Mouse (Mus musculus) kidney, embryonic 16.5 days (tissue): ENCODE measurements at regions not wholly inside any gene's neighbourhood (a gene's known extent, or its start where the extent isn't known, plus 50 kb on each side); places are given as distances from the start of the nearest gene placed in this dataset.

Experiments
- ATAC-seq: fragments of 200-750 bp; cut with Nextera tagmentation; 2 replicates; pipeline ENCODE4 v1.8.0; 2017; ENCODE audit warnings: moderate TSS enrichment; ENCODE audit not compliant: low FRiP score, low TSS enrichment
- H3K27ac ChIP-seq: fragments of 300-500 bp; sonication (generic); 2 replicates; pipeline ENCODE4 v1.5.1; 2014; ENCODE audit warnings: low read length
- H3K27me3 ChIP-seq: fragments of 300-500 bp; sonication (generic); 2 replicates; pipeline ENCODE4 v1.6.1; 2014; ENCODE audit warnings: low read length, control low read depth, mixed read lengths; ENCODE audit not compliant: insufficient read depth
- H3K36me3 ChIP-seq: fragments of 300-500 bp; sonication (generic); 2 replicates; pipeline ENCODE4 v1.6.1; 2014; ENCODE audit warnings: low read length, control low read depth, mixed read lengths; ENCODE audit not compliant: insufficient read depth
- H3K4me1 ChIP-seq: fragments of 300-500 bp; sonication (generic); 2 replicates; pipeline ENCODE4 v1.6.1; 2014; ENCODE audit warnings: low read length, control low read depth, mixed read lengths; ENCODE audit not compliant: insufficient read depth
- H3K4me2 ChIP-seq: fragments of 300-500 bp; sonication (generic); replicated peaks from 2 replicates; pipeline ENCODE4 v1.6.1; 2014; ENCODE audit warnings: low read depth, low read length
- H3K4me3 ChIP-seq: fragments of 300-500 bp; sonication (generic); 2 replicates; pipeline ENCODE4 v1.5.1; 2014; ENCODE audit warnings: mild to moderate bottlenecking, low read length
- H3K9ac ChIP-seq: fragments of 300-500 bp; sonication (generic); replicated peaks from 2 replicates; pipeline ENCODE4 v1.6.1; 2014; ENCODE audit warnings: low read length
- H3K9me3 ChIP-seq: fragments of 300-500 bp; sonication (generic); 2 replicates; pipeline ENCODE4 v1.6.1; 2016; ENCODE audit warnings: low read length, control low read depth
- WGBS: fragments of 180-500 bp; shearing (Covaris S2); extraction: QIAGEN DNeasy Blood & Tissue Kit; methylation state at CpG from one replicate; pipeline ENCODE4 v1.1.7; 2014; 5-methylcytosine and 5-hydroxymethylcytosine counted together

- Histone ChIP-seq H3K9me3 (no peaks in the 10 kb centered on the region), H3K4me3 (no peak overlapping the region), H3K4me1 (no peaks in the 10 kb centered on the region), H3K27me3 (no peaks in the 10 kb centered on the region), H3K36me3 (no peaks in the 10 kb centered on the region), H3K9ac (no peak overlapping the region), H3K4me2 (no peak overlapping the region), H3K27ac (no peak overlapping the region)
- 64% methylated on average over 16 of the region's 16 CpGs for WGBS
- no peak for ATAC-seq
Observed at GRCm38 (mm10) chr2:78025651-78026435, 79.7 kb upstream of the Cwc22 start.

GRCm38 (mm10) chr2:78024981-78025565 lies 78.9 kb upstream of the Cwc22 start:
- ATAC-seq: no peak
- Histone ChIP-seq H3K4me1 (no peaks in the 10 kb centered on the region), H3K9me3 (no peaks in the 10 kb centered on the region), H3K4me3 (no peak overlapping the region), H3K27me3 (no peaks in the 10 kb centered on the region), H3K9ac (no peak overlapping the region), H3K4me2 (no peak overlapping the region), H3K36me3 (no peaks in the 10 kb centered on the region), H3K27ac (no peak overlapping the region)
- 72% methylated on average over 1 of the region's 1 CpGs for WGBS

- WGBS: 67% methylated on average over 4 of the region's 4 CpGs
- H3K27ac ChIP-seq: no peak overlapping the region
Observed at GRCm38 (mm10) chr2:78023916-78024685, 77.9 kb upstream of the Cwc22 start.

GRCm38 (mm10) chr2:78023416-78023815 lies 77.2 kb upstream of the Cwc22 start:
- ATAC-seq: no peak
- WGBS: 87% methylated on average over 2 of the region's 2 CpGs
- Histone ChIP-seq H3K27ac (no peak overlapping the region), H3K4me3 (no peak overlapping the region), H3K9me3 (no peaks in the 10 kb centered on the region), H3K4me2 (no peak overlapping the region), H3K4me1 (no peaks in the 10 kb centered on the region), H3K9ac (no peak overlapping the region), H3K27me3 (no peaks in the 10 kb centered on the region), H3K36me3 (no peaks in the 10 kb centered on the region)

More at GRCm38 (mm10) chr2:78023916-78024685, 77.9 kb upstream of the Cwc22 start:
- Histone ChIP-seq H3K4me2 (no peak overlapping the region), H3K36me3 (no peaks in the 10 kb centered on the region), H3K4me1 (no peaks in the 10 kb centered on the region), H3K9me3 (no peaks in the 10 kb centered on the region), H3K4me3 (no peak overlapping the region), H3K9ac (no peak overlapping the region), H3K27me3 (no peaks in the 10 kb centered on the region)
- ATAC-seq: no peak

GRCm38 (mm10) chr2:78022756-78023155 lies 76.6 kb upstream of the Cwc22 start:
- Histone ChIP-seq H3K27ac (no peak overlapping the region), H3K4me3 (no peak overlapping the region), H3K9ac (no peak overlapping the region), H3K9me3 (no peaks in the 10 kb centered on the region), H3K27me3 (no peaks in the 10 kb centered on the region), H3K4me2 (no peak overlapping the region), H3K36me3 (no peaks in the 10 kb centered on the region), H3K4me1 (no peaks in the 10 kb centered on the region)
- ATAC-seq: no peak
- WGBS: 83% methylated on average over 4 of the region's 4 CpGs

- H3K36me3 ChIP-seq: no peaks in the 10 kb centered on the region
- no peak overlapping the region for H3K9ac ChIP-seq
- WGBS: 19% methylated on average over 5 of the region's 5 CpGs
- H3K4me2 ChIP-seq: no peak overlapping the region
- no peaks in the 10 kb centered on the region for H3K27me3 ChIP-seq
- H3K9me3 ChIP-seq: no peaks in the 10 kb centered on the region
- peak; percentile 70; the same call in 1 of the 2 replicates for ATAC-seq
- no peak overlapping the region for H3K4me3 ChIP-seq
- H3K27ac ChIP-seq: no peak overlapping the region
- no peaks in the 10 kb centered on the region for H3K4me1 ChIP-seq
Observed at GRCm38 (mm10) chr2:78021905-78022304, 75.7 kb upstream of the Cwc22 start.

GRCm38 (mm10) chr2:78021356-78021900 lies 75.3 kb upstream of the Cwc22 start:
- Histone ChIP-seq H3K9ac (no peak overlapping the region), H3K4me3 (no peak overlapping the region), H3K4me2 (no peak overlapping the region), H3K4me1 (no peaks in the 10 kb centered on the region), H3K9me3 (no peaks in the 10 kb centered on the region), H3K36me3 (no peaks in the 10 kb centered on the region), H3K27me3 (no peaks in the 10 kb centered on the region), H3K27ac (no peak overlapping the region)
- 36% methylated on average over 2 of the region's 2 CpGs for WGBS
- no peak for ATAC-seq

- Histone ChIP-seq H3K4me1 (no peaks in the 10 kb centered on the region), H3K27ac (no peak overlapping the region), H3K4me2 (no peak overlapping the region), H3K27me3 (no peaks in the 10 kb centered on the region), H3K9me3 (no peaks in the 10 kb centered on the region), H3K36me3 (no peaks in the 10 kb centered on the region), H3K4me3 (no peak overlapping the region), H3K9ac (no peak overlapping the region)
- ATAC-seq: no peak
- 75% methylated on average over 3 of the region's 3 CpGs for WGBS
Observed at GRCm38 (mm10) chr2:78020516-78020915, 74.3 kb upstream of the Cwc22 start.

- H3K4me1 ChIP-seq: no peaks in the 10 kb centered on the region
- H3K27ac ChIP-seq: no peak overlapping the region
- WGBS: 92% methylated on average over 3 of the region's 3 CpGs
- no peak overlapping the region for H3K4me3 ChIP-seq
- H3K36me3 ChIP-seq: no peaks in the 10 kb centered on the region
- H3K9ac ChIP-seq: no peak overlapping the region
- H3K27me3 ChIP-seq: no peaks in the 10 kb centered on the region
- no peak for ATAC-seq
- no peaks in the 10 kb centered on the region for H3K9me3 ChIP-seq
- no peak overlapping the region for H3K4me2 ChIP-seq
Observed at GRCm38 (mm10) chr2:78019916-78020315, 73.7 kb upstream of the Cwc22 start.
